Mouse (Mus musculus) small intestine, adult 2 months (tissue): ENCODE measurements around the gene Apela.

Experiments
- CTCF ChIP-seq: fragments of 200-500 bp; IDR thresholded peaks from 2 replicates; pipeline ENCODE4 v1.5.1; 2012; ENCODE audit warnings: low read depth, mild to moderate bottlenecking, control low read depth, inconsistent platforms, low read length, moderate library complexity, mixed read lengths; ENCODE audit not compliant: insufficient replicate concordance, insufficient read length; ENCODE audit errors: extremely low read depth
- POLR2A ChIP-seq: fragments of 200-500 bp; IDR thresholded peaks from 2 replicates; pipeline ENCODE4 v1.6.1; 2012; ENCODE audit warnings: low read depth, mild to moderate bottlenecking, control low read depth, inconsistent platforms, low read length, moderate library complexity

DNA sequence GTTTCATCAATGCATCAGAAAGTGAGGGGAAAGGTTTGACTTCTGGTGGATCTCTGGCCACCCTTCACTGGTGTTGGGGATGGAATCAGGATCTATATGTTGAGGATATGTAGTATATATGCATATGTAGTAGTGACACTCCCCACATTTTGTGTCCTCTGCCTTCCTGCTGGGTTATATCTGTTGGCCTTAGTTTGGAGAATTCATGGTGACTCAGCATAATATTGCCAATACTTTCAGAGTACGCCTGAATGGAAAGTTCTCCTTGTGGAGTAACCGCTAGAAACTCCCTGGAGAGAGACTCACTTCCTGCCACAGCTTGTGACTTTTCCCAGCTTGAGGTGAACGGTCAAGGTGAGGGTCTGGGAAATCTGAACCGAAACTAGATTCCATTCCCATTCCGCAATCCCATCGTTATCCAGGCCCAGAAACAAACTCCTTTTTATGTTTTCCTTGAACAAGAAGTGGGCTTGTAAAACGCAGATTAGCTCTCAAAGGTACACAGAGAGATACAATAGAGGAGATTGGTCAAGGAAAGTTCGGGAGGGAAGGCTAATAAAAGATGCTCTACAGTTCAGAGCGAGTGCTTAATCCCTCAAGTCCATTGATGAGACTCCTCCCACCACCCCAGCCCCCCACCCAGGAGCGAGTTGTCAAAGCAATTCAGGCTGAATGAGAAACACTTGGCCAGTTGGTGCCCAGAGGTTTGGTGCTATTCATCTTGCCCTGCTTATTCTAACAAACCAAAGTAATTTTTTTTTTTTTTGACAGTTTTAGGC, 30.7 kb upstream of the Apela start:
- no peak for TF ChIP-seq CTCF
- no peak for TF ChIP-seq POLR2A
